Mouse (Mus musculus): ENCODE data around the gene Bcor. TPM values are rescaled to one million over a fixed set of nuclear protein-coding genes. Genes with fewer than 3 reads are reported as not detected.
A peak's percentile ranks its signal among the peaks of the same experiment; 100 is the strongest.

Gene Bcor
- polyA plus RNA-seq, 1 experiment from 2014 or later = 7.9 TPM

DNA sequence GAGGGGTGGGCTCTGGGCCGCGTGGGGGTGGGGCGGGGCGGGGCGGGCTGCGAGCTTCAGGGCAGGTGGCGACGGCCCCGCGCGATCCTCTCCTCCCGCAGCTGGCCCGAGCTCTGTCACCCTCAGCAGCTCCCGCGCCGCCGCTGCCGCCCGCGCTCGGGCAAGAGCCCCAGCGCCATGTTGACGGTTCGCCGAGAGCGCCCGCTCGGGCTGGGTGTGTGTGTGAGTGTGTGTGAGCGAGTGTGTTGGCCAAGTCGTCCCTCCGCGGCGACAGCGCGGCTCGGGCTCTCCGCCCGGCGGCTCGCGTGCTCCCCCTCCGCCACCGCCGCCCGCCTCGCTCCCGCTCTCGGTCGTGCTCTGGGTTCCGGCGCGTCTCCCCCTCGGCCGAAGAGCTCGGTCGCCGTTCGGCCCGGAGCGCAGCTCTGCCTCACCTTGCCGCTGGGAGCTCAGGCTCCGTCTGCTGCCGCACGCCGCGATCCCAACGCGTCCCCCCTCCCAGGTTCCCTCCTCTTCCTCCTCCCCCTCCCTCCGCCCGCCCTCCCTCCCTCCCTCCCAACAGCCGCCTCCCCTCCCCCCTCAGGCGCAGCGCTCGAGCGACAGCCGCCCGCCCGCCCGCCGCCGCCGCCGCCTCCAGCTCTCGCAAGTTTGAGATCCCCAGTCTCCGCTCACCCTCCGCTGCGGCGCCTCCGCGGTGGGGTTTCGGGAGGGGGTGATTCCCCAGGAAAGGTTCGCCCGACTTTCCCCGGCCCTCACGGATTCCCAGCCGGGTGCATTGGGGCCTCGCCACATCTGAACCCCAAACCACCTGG is 79.9 kb downstream of the Bcor start:
- 4% methylated on average over 26 of the region's 97 CpGs for WGBS (ENCODE audit: insufficient replicate concordance)
- H3K27me3 ChIP-seq (replicated peaks) = peaks cover 100% of the 10 kb centered on the region
- H3K27ac ChIP-seq = peak overlapping the region; percentile 80

DNA sequence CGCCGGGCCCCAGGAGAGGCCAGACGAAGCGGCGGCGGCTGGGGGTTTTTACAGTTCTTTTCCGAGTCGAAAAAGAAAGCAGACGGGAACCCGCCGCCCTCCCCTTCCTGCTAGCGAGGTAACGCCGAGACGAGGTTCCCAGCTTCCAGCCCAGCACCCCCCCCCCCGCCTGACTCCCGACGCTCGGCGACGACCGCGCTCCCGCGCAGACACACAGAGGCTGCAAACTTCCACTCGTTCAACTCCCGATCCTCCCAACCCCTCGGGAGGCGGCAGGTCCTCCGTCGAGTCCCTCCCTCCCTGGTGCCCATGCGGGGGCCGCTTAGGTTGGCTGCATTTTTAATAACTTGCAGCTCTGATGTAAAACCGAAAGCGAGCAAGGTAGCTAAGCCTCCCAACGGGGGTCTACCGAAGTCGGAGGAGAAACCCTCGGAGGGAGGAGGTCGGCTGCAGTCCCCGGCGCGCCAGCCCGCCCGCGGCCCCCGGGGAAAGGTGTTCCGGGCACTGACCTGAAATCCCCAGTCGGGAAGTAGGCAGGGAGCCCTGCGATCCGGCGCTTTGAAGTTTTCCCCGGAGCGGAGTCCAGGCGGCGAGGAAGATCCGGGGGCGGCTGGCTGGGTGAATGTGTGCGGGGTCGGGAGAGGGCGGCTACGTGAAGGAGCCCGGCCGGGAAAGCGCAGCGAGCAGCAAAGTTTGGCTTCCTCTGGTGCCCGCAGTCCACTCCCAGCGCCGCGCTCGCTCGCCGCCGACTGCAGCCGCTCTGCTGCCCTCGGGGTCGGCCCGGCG is 80.7 kb downstream of the Bcor start:
- peaks cover 52% of the 10 kb centered on the region for H3K4me1 ChIP-seq
- peak overlapping the region; percentile 92 for H3K4me2 ChIP-seq
- H3K9me3 ChIP-seq (replicated peaks) = no peaks in the 10 kb centered on the region
- peak overlapping the region; percentile 80 for H3K27ac ChIP-seq
- peak overlapping the region; percentile 73 for H3K4me3 ChIP-seq
- ATAC-seq = 0 out of 2 replicates have a peak, but pooled peaks have one; percentile 14
- H3K36me3 ChIP-seq = no peaks in the 10 kb centered on the region
- peaks cover 100% of the 10 kb centered on the region for H3K27me3 ChIP-seq (replicated peaks)
- H3K9ac ChIP-seq = peak overlapping the region; percentile 82
- WGBS (ENCODE audit: insufficient replicate concordance) = 2% methylated on average over 69 of the region's 79 CpGs

More for the DNA sequence above, 79.9 kb downstream of the Bcor start:
- H3K4me2 ChIP-seq = peak overlapping the region; percentile 92
- peak overlapping the region; percentile 82 for H3K9ac ChIP-seq
- peak overlapping the region; percentile 73 for H3K4me3 ChIP-seq
- peak; percentile 50 for ATAC-seq
- H3K9me3 ChIP-seq (replicated peaks) = no peaks in the 10 kb centered on the region
- no peaks in the 10 kb centered on the region for H3K36me3 ChIP-seq
- H3K4me1 ChIP-seq = peaks cover 56% of the 10 kb centered on the region

DNA sequence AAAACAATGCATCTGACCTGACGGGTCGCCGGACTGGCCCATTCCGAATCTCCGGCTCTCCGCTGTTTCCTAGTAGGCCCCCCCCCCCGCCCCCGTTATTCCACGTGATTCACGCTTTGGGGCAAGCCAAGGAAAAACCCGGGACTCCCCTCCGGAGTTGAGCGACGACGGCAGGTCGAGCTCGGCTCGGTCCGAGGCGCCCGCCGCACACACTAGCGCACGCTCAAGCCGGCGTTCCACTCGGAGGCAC is 81.2 kb downstream of the Bcor start:
- Histone ChIP-seq H3K27me3 (replicated peaks) (peaks cover 100% of the 10 kb centered on the region), H3K4me2 (peak overlapping the region; percentile 92), H3K36me3 (no peaks in the 10 kb centered on the region), H3K27ac (peak overlapping the region; percentile 80), H3K4me3 (peak overlapping the region; percentile 73), H3K9ac (peak overlapping the region; percentile 82), H3K9me3 (replicated peaks) (no peaks in the 10 kb centered on the region), H3K4me1 (peaks cover 50% of the 10 kb centered on the region)
- under 1% methylated on average over 27 of the region's 27 CpGs for WGBS (ENCODE audit: insufficient replicate concordance)
- no peak for ATAC-seq

DNA sequence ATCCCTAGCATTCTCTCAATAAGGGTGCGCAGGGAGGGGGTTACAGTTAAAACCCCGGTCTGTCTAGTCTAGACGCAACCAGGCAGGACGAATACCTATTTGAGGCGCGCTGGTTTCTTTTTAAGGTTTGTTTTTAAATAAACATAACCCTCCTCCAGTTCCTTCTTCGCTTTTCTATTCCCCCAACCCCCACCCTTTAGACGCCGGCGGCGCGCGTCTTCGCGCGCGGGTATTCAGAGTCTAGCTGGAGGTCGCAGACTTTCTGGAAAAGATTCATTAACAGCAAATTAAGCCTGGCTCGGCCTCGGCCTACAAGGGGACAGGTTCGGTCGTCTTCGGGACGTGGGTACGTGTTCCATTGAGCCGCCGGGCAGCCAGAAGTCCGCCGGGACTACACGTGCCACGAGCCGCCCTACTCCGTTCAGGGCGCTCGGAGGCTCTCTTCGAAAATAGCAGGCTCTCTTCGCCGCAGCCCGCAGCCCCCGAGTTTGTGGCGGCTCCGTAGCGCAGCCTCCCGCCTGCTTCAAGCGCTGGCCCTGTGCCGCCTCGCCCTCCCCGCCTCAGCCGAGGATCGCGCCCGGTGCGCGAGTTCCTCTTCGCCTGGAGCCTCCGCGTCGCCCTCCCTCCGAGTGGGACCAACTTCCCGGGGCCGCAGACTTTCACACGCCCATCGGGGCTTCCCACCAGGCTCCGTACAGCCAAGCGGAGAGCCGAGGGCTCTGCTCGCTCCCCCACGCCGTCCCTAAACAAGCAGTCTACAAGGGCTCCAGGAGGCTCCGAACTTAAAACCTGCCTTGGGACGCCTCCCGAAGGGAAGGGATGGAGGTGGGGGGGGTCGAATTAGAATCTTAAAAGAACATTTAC is 81.7 kb downstream of the Bcor start:
- Histone ChIP-seq H3K4me3 (peak overlapping the region; percentile 73), H3K9ac (peak overlapping the region; percentile 82), H3K4me2 (peak overlapping the region; percentile 92), H3K27me3 (replicated peaks) (peaks cover 99% of the 10 kb centered on the region), H3K4me1 (peaks cover 48% of the 10 kb centered on the region), H3K36me3 (no peaks in the 10 kb centered on the region), H3K9me3 (replicated peaks) (no peaks in the 10 kb centered on the region), H3K27ac (peak overlapping the region; percentile 30; the same call in 1 of the 2 replicates)
- ATAC-seq = peak; percentile 23
- WGBS (ENCODE audit: insufficient replicate concordance) = 2% methylated on average over 59 of the region's 73 CpGs

DNA sequence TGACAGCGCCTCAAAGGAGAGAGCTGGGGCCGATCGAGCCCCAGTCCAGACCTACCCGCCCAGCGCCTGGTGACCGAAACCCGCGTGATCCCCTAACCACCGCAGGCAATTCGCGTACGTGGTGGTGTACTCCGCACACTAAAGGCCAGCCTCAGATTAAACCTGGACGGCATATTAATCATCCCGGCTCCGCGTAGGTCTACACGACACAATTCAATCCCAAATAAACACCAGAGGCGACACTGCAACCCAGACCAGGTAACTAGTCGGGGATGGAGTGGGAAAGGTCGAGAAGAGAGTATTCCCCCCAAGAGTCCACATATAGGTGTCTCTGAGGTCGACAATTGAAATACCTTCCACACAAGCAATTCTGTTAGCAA is 82.6 kb downstream of the Bcor start:
- WGBS (ENCODE audit: insufficient replicate concordance) = 1% methylated on average over 22 of the region's 22 CpGs
- Histone ChIP-seq H3K36me3 (no peaks in the 10 kb centered on the region), H3K27ac (peak overlapping the region; percentile 68; the same call in 1 of the 2 replicates), H3K4me3 (peak overlapping the region; percentile 73), H3K27me3 (replicated peaks) (peaks cover 99% of the 10 kb centered on the region), H3K4me1 (peaks cover 57% of the 10 kb centered on the region), H3K9me3 (replicated peaks) (no peaks in the 10 kb centered on the region), H3K4me2 (peak overlapping the region; percentile 92), H3K9ac (peak overlapping the region; percentile 82)
- peak; percentile 1; the same call in 1 of the 2 replicates for ATAC-seq

DNA sequence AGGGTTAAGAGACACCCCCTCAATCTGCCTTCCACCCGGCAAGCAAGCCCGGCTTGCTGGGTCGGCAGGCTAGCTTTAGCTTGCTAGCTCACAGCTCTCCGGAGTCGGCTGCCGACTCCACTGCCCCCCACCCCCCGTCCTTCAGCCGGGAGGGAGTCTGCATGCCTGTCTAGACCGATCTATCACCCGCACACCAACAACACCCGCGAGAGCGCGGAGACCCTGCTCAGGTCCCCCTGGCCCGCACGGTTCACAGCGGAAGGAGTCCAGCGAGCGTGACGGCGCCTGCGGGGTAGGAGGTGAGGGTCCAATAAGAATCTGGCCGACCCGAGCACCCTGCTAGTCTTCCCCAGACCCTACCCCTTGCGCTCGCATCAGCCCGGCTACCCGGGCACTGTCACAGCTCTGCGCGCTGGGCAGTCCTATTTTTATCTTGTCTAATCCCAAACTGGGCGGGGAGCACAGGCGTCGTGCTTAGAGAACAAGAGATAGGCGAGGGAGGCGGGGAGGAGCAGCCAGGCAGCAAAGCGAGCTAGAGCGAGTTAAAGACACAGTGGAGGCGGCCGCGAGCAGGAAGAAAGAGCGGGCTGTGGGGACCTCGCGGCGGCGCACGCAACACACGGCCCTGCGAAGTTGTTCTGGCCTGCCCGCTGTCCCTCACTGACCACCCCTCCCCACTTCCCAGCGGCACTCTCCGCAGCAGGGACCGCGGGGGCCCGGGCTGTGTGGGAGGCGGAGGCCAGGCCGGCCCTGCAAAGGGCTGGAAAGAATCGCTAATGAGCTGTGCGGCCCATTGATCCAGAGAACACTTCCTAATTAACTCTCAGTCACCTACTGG is 83.2 kb downstream of the Bcor start:
- H3K4me1 ChIP-seq = peaks cover 62% of the 10 kb centered on the region
- H3K4me2 ChIP-seq = peak overlapping the region; percentile 92
- WGBS (ENCODE audit: insufficient replicate concordance) = 2% methylated on average over 55 of the region's 58 CpGs
- H3K9me3 ChIP-seq (replicated peaks) = no peaks in the 10 kb centered on the region
- ATAC-seq = peak; percentile 74
- peaks cover 95% of the 10 kb centered on the region for H3K27me3 ChIP-seq (replicated peaks)
- peak overlapping the region; percentile 73 for H3K4me3 ChIP-seq
- peak overlapping the region; percentile 82 for H3K9ac ChIP-seq
- H3K27ac ChIP-seq = peak overlapping the region; percentile 68
- H3K36me3 ChIP-seq = no peaks in the 10 kb centered on the region

DNA sequence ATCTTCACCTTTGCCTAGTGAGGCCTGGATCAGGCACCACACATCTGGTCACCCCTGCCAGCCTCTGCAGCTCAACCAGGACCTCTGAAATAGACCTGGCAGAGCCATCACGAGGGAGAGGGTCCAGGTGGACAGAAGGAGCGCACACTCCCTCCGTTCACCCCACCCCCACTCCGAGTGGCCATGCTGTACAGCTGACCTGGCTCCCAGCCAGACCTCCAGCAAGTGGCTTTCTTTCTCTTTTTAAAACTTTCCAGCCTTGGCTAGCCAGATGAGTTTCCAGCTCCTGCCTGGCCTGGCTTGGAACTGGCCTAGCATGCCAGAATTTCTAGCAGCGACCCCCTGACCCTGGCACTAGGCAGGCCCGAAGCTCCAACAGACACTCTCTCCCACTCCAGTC is 87.4 kb downstream of the Bcor start:
- WGBS (ENCODE audit: insufficient replicate concordance) = 63% methylated on average over 6 of the region's 6 CpGs
- ATAC-seq = no peak
- H3K9ac ChIP-seq = no peak overlapping the region
- no peak overlapping the region for H3K4me2 ChIP-seq
- H3K9me3 ChIP-seq (replicated peaks) = no peaks in the 10 kb centered on the region
- H3K36me3 ChIP-seq = no peaks in the 10 kb centered on the region
- no peak overlapping the region for H3K4me3 ChIP-seq
- peaks cover 78% of the 10 kb centered on the region for H3K4me1 ChIP-seq
- H3K27me3 ChIP-seq (replicated peaks) = peaks cover 92% of the 10 kb centered on the region
- H3K27ac ChIP-seq = no peak overlapping the region

DNA sequence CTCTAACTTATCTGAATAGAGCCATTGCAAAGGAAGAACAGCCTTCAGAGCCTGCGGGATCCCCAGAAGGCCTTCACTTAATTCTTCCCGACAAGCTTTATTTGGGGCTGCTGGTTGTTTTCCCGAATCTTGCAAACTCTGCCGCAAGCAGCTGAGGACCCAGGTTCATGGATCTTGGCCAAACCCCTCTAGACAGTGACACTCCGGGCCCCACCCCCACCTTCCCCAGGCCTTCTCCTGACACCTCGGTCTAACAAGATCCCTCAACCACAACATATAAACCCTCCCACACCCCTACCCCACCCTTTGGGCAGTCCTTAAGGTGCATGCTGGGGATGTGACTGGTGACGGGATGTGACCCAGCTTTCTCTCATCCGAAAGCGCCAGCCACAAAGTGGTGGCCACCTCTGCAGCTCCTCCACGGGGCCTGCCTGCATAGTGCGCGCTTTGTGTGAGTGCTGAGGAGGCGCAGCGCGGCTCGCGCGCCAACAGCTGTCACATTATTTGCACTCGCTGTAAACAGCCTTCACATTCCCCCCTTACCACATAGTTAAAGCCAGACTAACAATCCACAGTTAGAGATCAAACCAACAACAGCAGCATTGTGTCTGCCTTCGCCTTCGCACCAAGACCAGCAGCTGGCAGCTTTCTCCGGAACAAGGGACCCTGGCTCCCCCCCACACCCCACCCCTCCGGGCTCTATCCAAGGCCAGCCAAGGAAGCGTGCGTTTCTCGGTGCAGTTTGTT is 91.0 kb downstream of the Bcor start:
- H3K4me3 ChIP-seq = no peak overlapping the region
- H3K27me3 ChIP-seq (replicated peaks) = peaks cover 88% of the 10 kb centered on the region
- H3K27ac ChIP-seq = no peak overlapping the region
- H3K9ac ChIP-seq = no peak overlapping the region
- no peaks in the 10 kb centered on the region for H3K9me3 ChIP-seq (replicated peaks)
- ATAC-seq = no peak
- WGBS (ENCODE audit: insufficient replicate concordance) = 27% methylated on average over 26 of the region's 26 CpGs
- H3K4me2 ChIP-seq = peak overlapping the region; percentile 15
- H3K36me3 ChIP-seq = no peaks in the 10 kb centered on the region
- peaks cover 88% of the 10 kb centered on the region for H3K4me1 ChIP-seq

DNA sequence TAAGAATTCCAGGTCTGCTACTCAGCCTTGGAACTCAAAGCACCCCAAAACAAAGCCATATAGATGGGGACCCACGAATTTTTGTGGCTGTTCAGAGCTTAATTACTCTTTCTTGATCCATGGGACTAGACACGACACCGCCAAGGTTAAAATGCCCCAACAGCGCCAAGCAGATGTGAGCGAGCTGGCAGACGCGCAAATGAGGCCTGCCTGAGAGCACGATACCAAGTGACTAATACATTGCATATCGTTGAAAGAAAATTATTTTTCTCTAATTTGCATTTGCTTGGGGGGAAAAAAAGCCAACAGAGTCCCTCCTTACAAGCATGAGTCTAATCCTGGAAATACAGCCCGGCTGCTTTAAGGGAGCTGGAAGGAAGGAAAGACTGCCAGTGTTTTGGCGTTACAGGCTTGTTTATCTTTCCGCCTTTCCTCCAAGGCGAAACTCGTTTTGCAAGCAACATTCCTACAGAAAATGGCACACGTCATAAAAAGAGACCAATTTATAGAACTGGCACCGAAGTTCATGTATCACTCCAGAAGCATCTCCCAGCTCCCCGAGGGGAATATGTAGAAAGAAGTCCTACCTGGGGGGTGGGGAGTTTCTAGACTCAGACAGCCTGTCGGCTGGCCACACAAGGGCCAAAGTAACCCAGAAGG is 92.2 kb downstream of the Bcor start:
- H3K9me3 ChIP-seq (replicated peaks) = no peaks in the 10 kb centered on the region
- no peak for ATAC-seq
- H3K9ac ChIP-seq = no peak overlapping the region
- no peak overlapping the region for H3K4me3 ChIP-seq
- H3K27me3 ChIP-seq (replicated peaks) = peaks cover 82% of the 10 kb centered on the region
- no peak overlapping the region for H3K4me2 ChIP-seq
- H3K36me3 ChIP-seq = no peaks in the 10 kb centered on the region
- H3K4me1 ChIP-seq = peaks cover 91% of the 10 kb centered on the region
- H3K27ac ChIP-seq = no peak overlapping the region
- WGBS (ENCODE audit: insufficient replicate concordance) = 49% methylated on average over 18 of the region's 18 CpGs

DNA sequence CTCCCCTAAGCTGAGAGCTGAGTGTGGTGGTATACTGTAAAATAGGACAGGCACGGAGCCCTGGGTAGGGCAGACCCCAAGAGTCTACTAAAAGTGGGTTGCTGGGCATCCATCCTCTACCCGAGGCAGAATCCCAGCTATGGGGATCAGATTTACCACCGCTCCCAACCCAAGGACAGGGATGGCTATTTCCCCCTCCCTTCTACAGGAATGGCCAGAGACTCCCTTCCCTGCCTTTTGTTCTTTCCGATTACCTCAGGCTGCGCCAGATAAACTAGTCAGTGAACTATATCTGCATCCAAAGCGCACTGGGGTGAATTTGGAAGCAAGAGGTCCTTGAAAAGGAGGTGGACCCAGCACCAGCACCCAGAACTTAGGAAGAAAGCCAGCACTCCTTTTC is 93.1 kb downstream of the Bcor start:
- ATAC-seq = no peak
- no peak overlapping the region for H3K27ac ChIP-seq
- H3K9me3 ChIP-seq (replicated peaks) = no peaks in the 10 kb centered on the region
- no peaks in the 10 kb centered on the region for H3K36me3 ChIP-seq
- peaks cover 81% of the 10 kb centered on the region for H3K27me3 ChIP-seq (replicated peaks)
- no peak overlapping the region for H3K9ac ChIP-seq
- no peak overlapping the region for H3K4me3 ChIP-seq
- H3K4me1 ChIP-seq = peaks cover 88% of the 10 kb centered on the region
- no peak overlapping the region for H3K4me2 ChIP-seq
- 57% methylated on average over 6 of the region's 6 CpGs for WGBS (ENCODE audit: insufficient replicate concordance)
